Mouse (Mus musculus): ENCODE measurements around the gene Glis1. TPM values are rescaled to one million over a fixed set of nuclear protein-coding genes. Genes with fewer than 3 reads are reported as not detected.

Gene Glis1
- polyA plus RNA-seq, 1 experiment from 2014 or later, result 6.3 TPM

DNA sequence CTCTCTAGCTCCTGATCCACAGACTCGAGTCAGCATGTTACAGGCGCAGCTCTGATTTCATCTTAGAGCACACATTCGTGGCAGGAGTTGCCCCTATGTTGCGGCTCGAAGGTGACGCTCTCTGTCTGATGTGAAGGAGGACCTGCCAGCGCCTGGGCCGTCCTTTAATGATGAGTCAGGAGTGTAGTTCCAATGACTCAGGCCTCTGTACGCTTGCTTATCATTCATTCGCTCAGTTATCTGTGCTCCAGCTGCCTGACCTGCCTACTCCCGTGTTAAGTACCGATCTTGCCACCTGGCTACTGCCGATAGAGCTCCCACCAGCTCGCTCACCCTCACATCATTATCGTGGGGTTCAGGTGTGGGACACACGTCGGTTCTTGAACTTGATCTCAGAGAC is 24.5 kb downstream of the Glis1 start:
- WGBS, result 90% methylated on average over 17 of the region's 17 CpGs
- H3K4me1 ChIP-seq (replicated peaks), result peaks cover 31% of the 10 kb centered on the region
- no peaks in the 10 kb centered on the region for H3K9me3 ChIP-seq
- no peak for DNase-seq (ENCODE audit: low spot score)
- H3K36me3 ChIP-seq, result no peaks in the 10 kb centered on the region
- peaks cover 4% of the 10 kb centered on the region; the same call in 1 of the 2 replicates for H3K27me3 ChIP-seq (ENCODE audit: insufficient read depth, poor library complexity, severe bottlenecking)
- H3K27ac ChIP-seq, result peak overlapping the region; percentile 10; the same call in 1 of the 2 replicates
- H3K4me3 ChIP-seq, result no peak overlapping the region

DNA sequence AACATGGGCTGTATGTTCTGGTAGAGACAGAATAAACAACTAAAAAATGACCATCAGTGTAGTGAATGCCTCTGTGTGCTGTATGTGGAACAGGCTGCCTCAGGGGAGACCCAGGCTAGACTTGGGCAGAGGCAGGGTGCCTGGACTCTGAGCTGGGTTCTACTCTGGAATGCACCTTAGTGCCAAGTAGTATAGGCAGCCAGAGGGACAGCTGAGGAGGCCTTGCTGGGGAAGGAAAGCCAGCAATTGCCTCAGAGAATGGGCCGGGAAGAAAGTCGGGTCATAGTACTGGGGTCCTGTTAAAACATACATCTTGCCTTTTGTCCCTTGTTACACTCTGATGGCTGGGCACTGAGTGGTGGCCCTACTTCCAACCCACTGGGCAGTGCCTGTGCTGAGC is 25.1 kb downstream of the Glis1 start:
- no peak overlapping the region for H3K27ac ChIP-seq

DNA sequence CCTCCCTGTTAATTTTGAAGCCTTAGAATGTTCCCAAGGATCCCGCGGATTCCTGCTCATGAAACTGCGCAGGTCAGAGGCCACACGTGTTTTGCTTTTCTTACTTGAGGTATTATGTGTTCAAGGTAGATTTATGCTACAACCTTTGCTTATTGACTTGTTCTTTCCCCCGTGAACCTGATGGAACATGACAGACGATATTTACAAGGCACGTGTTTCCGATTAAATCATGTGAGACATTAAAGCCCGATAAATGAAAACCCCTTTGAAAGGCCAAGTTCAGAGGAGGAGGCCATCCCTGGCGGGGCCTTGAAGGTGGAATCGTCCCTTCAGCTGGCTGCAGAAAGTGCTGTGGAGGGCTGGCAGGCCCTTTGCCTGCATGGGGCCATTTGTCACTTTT is 26.1 kb downstream of the Glis1 start:
- Histone ChIP-seq H3K9me3 (no peaks in the 10 kb centered on the region), H3K27ac (no peak overlapping the region; the same call in 1 of the 2 replicates), H3K4me1 (replicated peaks) (peaks cover 28% of the 10 kb centered on the region), H3K4me3 (no peak overlapping the region), H3K36me3 (no peaks in the 10 kb centered on the region), H3K27me3 (ENCODE audit: insufficient read depth, poor library complexity, severe bottlenecking) (peaks cover 4% of the 10 kb centered on the region; the same call in 1 of the 2 replicates)
- peak; percentile 42 for DNase-seq (ENCODE audit: low spot score)
- 75% methylated on average over 11 of the region's 11 CpGs for WGBS

More for the DNA sequence above, 25.1 kb downstream of the Glis1 start:
- Histone ChIP-seq H3K4me1 (replicated peaks) (peaks cover 28% of the 10 kb centered on the region), H3K9me3 (no peaks in the 10 kb centered on the region), H3K36me3 (no peaks in the 10 kb centered on the region), H3K4me3 (no peak overlapping the region), H3K27me3 (ENCODE audit: insufficient read depth, poor library complexity, severe bottlenecking) (peaks cover 4% of the 10 kb centered on the region; the same call in 1 of the 2 replicates)
- no peak for DNase-seq (ENCODE audit: low spot score)
- 94% methylated on average over 2 of the region's 2 CpGs for WGBS

DNA sequence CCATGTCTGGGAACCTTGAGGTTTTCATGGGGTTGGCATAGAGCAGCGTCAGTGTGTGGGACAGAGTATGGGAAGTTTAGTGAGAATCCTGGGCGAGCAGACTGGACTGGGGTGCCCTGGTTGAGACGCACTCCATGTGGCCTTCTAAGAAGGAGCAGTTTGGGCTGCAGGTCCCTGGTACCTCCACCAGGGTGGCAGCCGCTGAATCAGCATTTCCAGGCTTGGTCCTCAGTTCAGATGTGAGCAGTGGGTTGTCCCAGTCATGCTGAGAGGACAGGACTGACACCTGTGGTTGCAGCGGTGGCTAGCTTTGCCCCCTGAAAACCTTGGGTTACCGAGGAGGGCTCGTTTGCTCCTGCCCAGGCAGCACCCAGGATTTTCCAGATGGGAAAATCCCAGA is 33.4 kb downstream of the Glis1 start:
- Histone ChIP-seq H3K27ac (peak overlapping the region; percentile 24; the same call in 1 of the 2 replicates), H3K4me1 (replicated peaks) (peaks cover 22% of the 10 kb centered on the region), H3K4me3 (no peak overlapping the region), H3K36me3 (no peaks in the 10 kb centered on the region), H3K27me3 (ENCODE audit: insufficient read depth, poor library complexity, severe bottlenecking) (peaks cover 3% of the 10 kb centered on the region; the same call in 1 of the 2 replicates), H3K9me3 (no peaks in the 10 kb centered on the region)
- 84% methylated on average over 7 of the region's 7 CpGs for WGBS
- no peak for DNase-seq (ENCODE audit: low spot score)

DNA sequence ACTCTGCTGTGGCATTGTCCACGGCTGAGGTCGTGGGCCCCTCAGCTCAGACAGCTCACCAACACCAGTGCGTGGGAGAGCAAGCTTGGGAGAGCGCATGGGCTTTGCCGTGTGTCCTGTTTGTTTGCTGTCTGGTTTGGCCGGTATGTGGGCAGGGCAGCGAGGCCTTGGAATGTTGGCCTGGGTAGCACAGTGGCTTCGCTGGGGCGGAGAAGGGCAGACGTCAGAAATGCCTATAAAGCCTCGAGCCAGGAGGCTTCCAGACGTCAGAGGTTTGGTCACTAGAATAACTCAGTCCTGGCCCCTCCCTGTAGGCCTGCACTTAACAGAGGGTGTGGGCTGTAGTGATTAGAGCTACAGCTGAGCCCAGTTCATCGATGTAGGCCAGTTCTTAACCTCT is 33.9 kb downstream of the Glis1 start:
- Histone ChIP-seq H3K9me3 (no peaks in the 10 kb centered on the region), H3K27me3 (ENCODE audit: insufficient read depth, poor library complexity, severe bottlenecking) (peaks cover 3% of the 10 kb centered on the region; the same call in 1 of the 2 replicates), H3K27ac (0 out of 2 replicates have a peak overlapping the region, but pooled peaks have one; percentile 24), H3K4me1 (replicated peaks) (peaks cover 22% of the 10 kb centered on the region), H3K36me3 (no peaks in the 10 kb centered on the region), H3K4me3 (no peak overlapping the region)
- DNase-seq (ENCODE audit: low spot score), result no peak
- 52% methylated on average over 13 of the region's 13 CpGs for WGBS

DNA sequence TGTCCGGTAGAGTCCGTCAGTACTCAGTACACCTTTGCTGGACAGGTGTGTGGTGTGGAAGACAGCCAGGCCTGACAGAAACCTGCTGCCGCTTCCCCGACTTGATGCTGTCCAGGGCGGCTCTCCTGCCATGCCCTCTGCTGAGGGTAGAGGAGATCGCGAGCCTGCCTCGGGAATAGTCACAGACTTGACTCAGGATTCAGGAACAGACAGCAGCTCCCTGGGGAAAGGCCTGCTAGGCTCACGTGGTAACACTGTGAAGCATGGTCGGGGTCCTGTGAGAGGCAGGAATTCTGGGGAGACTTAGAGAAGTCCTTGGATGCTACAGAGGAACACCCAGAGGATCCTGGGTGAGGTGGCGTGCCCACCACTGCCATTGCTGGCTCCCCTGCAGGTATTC is 34.4 kb downstream of the Glis1 start:
- no peak for DNase-seq (ENCODE audit: low spot score)
- peaks cover 22% of the 10 kb centered on the region for H3K4me1 ChIP-seq (replicated peaks)
- H3K27me3 ChIP-seq (ENCODE audit: insufficient read depth, poor library complexity, severe bottlenecking), result peaks cover 3% of the 10 kb centered on the region; the same call in 1 of the 2 replicates
- no peaks in the 10 kb centered on the region for H3K9me3 ChIP-seq
- no peaks in the 10 kb centered on the region for H3K36me3 ChIP-seq
- H3K4me3 ChIP-seq, result no peak overlapping the region
- 76% methylated on average over 11 of the region's 11 CpGs for WGBS
- H3K27ac ChIP-seq, result no peak overlapping the region

DNA sequence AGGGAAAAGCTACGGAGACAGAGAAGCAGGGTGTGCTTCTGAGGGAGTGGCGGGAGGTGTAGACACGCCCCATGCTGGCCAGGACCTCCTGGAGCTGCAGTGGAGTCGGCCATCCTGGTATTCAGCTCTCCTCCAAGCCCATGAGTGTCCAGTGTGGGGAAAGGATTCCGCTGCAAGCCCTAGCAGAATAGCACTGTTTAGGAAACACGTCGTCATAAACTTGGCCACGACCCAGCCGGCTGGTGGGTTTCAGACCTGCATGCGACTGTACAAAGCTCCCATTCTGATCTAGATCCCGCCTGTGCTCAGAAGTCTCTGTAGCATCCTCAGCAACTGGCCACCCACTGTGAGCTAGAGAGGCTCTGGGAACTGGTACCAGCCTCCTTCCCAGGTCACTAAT is 41.9 kb downstream of the Glis1 start:
- Histone ChIP-seq H3K9me3 (no peaks in the 10 kb centered on the region), H3K27me3 (ENCODE audit: insufficient read depth, poor library complexity, severe bottlenecking) (no peaks in the 10 kb centered on the region), H3K27ac (peak overlapping the region; percentile 53; the same call in 1 of the 2 replicates), H3K4me1 (replicated peaks) (peaks cover 9% of the 10 kb centered on the region; the same call in 1 of the 2 replicates), H3K36me3 (no peaks in the 10 kb centered on the region), H3K4me3 (no peak overlapping the region)
- WGBS, result 67% methylated on average over 11 of the region's 11 CpGs
- DNase-seq (ENCODE audit: low spot score), result no peak

DNA sequence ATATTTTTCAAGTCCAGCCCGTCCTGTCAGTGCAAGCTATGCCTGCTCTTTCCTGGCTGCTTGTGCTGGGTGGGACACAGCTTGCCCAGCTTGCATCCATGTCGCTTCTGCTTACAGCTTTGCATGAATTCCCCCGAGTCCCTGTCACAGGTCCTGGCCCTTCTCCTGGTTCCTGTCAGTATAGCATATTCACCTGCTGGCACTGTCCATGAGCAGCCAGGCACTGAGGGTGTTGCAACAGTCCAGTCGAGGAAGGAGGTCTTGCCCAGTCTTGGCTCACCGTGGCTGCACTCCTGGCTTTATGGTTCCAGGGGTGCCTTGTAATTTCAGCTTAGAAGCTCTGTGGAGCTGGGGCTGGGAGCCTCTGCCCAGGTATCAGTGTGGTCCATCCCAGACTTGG is 44.6 kb downstream of the Glis1 start:
- Histone ChIP-seq H3K9me3 (no peaks in the 10 kb centered on the region), H3K4me3 (no peak overlapping the region), H3K27ac (0 out of 2 replicates have a peak overlapping the region, but pooled peaks have one; percentile 12), H3K4me1 (replicated peaks) (peaks cover 9% of the 10 kb centered on the region; the same call in 1 of the 2 replicates), H3K36me3 (no peaks in the 10 kb centered on the region), H3K27me3 (ENCODE audit: insufficient read depth, poor library complexity, severe bottlenecking) (no peaks in the 10 kb centered on the region)
- DNase-seq (ENCODE audit: low spot score), result no peak
- 80% methylated on average over 5 of the region's 5 CpGs for WGBS

DNA sequence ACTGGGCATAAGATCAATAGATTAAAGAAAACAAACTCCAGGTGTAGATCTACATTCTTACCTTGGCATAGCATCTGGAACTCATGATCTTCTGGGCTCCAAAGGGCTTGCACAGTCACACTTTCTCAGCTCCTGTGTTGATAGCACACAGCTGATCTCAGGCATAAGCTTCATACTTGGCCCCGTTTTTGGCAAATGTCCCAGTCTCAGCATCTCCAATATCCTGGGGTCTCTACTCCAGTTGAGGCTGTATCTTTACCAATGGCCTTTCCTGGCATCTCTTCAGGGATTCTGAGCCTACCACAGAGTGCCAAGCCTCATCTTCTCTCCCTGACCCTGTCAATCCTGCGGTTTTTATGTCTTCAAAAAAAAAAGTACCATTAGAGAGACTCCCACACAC is 48.1 kb downstream of the Glis1 start:
- Histone ChIP-seq H3K9me3 (no peaks in the 10 kb centered on the region), H3K4me1 (replicated peaks) (peaks cover 4% of the 10 kb centered on the region; the same call in 1 of the 2 replicates), H3K27me3 (ENCODE audit: insufficient read depth, poor library complexity, severe bottlenecking) (no peaks in the 10 kb centered on the region), H3K27ac (no peak overlapping the region), H3K36me3 (no peaks in the 10 kb centered on the region), H3K4me3 (no peak overlapping the region)
- DNase-seq (ENCODE audit: low spot score), result no peak
- WGBS, result 90% methylated on average over 2 of the region's 2 CpGs

DNA sequence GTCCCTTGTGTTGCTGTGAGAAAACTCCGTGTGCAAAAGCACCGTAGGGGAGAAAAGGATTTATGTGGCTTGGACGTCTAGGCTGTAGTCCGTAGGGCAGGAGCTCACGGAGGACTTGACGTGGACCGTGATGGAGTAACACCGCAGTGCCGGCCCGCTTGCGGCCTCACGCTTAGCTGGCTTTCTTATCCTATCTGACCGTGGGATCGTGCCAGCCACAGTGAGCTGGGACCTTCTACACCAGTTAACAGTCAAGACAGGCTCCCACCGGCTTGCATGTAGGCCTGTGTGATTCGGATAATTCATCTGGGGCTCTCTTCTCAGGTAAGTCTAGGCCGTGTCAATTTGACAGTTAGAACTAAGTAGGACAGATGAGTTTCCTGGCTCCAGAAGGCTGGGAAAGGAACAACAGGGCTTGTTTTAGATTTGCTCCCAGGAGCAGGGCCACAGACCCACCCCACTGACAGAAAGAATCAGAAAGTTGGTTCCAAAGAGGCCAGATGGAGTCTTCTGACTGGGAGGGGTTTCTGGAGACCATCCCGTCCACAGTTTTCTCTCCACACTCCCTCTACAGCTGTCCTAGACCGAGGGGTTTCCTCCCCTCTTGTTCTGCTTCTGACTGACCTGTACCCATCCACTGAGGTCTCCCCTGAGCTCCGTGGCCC is 49.3 kb downstream of the Glis1 start:
- H3K9me3 ChIP-seq, result no peaks in the 10 kb centered on the region
- H3K27me3 ChIP-seq (ENCODE audit: insufficient read depth, poor library complexity, severe bottlenecking), result no peaks in the 10 kb centered on the region
- H3K27ac ChIP-seq, result no peak overlapping the region
- H3K4me1 ChIP-seq (replicated peaks), result peaks cover 4% of the 10 kb centered on the region; the same call in 1 of the 2 replicates
- 94% methylated on average over 20 of the region's 20 CpGs for WGBS
- no peak for DNase-seq (ENCODE audit: low spot score)
- no peak overlapping the region for H3K4me3 ChIP-seq
- H3K36me3 ChIP-seq, result no peaks in the 10 kb centered on the region

DNA sequence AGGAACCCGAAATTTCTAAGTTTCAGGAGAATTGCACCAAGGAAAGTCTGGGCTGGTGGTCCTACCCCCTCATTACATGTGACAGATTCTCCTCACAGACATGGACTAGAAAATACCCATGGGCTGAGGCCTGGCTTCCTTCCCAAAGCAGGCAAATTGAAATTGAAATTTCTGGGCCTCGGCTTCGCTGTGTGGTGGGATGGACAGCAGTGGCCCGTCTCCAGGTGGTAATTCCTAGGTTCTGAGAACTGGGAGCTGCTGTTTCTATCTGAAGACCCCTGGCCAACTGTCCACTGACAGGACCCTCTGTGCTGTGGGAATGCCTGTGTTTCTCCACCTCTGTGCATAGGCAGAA is 49.8 kb downstream of the Glis1 start:
- Histone ChIP-seq H3K36me3 (no peaks in the 10 kb centered on the region), H3K27me3 (ENCODE audit: insufficient read depth, poor library complexity, severe bottlenecking) (no peaks in the 10 kb centered on the region), H3K27ac (no peak overlapping the region), H3K4me3 (no peak overlapping the region), H3K4me1 (replicated peaks) (peaks cover 4% of the 10 kb centered on the region; the same call in 1 of the 2 replicates), H3K9me3 (no peaks in the 10 kb centered on the region)
- 85% methylated on average over 4 of the region's 4 CpGs for WGBS
- DNase-seq (ENCODE audit: low spot score), result no peak

DNA sequence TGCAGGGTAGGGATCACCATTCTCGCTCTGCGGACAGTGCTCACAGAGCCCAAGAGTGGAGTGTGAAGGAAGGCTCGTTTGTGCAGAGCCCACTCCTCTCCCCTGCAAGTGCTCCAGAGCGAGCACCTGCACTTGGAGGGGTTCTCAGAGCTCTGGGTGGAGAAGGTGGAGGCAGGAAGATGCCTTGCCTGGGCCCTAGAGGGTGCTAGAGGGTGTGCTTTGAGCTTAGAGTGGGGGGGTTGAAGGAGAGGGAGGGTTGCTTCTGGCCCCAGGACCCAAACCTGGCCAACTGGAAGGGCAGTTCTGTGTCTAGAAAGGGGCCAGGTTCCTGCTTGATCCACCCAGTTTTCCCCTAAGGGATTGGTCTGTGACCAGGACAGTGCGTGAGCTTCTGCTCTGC is 51.5 kb downstream of the Glis1 start:
- Histone ChIP-seq H3K9me3 (no peaks in the 10 kb centered on the region), H3K4me1 (replicated peaks) (no peaks in the 10 kb centered on the region), H3K36me3 (no peaks in the 10 kb centered on the region), H3K4me3 (no peak overlapping the region), H3K27ac (no peak overlapping the region), H3K27me3 (ENCODE audit: insufficient read depth, poor library complexity, severe bottlenecking) (0 out of 2 replicates have a peak, but pooled peaks cover 4% of the 10 kb centered on the region)
- DNase-seq (ENCODE audit: low spot score), result no peak
- WGBS, result 67% methylated on average over 5 of the region's 5 CpGs

DNA sequence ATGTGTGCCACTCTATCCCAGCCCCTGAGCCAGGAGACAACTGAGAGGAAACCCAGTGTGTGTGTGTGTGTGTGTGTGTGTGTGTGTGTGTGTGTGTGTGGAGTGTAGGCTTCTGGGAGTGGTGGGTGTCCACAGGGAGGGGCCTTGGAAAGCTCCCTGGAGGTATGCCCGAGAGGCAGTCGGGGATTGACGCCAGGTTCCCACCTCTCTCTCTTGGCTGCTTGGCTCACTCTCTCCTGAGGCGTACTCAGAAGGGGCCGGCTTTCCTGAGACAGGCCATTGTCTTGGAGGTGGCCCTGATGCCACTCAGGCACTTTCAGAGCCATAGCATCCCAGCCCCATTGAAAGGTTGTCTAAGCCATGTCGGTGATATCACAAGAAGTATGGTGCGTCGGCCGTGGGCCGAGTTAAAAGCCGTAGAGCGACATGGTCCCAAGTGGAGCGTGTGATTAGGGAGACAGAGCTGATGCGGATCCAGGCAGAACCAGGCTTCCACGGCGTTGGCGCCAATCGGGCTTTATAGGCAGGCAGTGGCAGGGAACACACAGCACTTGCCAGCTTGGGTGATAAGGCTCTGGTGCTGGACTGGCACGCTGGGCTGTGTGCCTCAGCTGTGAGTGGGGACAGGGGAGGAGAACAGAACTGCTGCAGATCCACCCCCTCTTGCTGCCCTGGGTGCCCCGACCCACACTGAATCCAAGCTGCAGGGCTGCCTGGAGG is 54.9 kb downstream of the Glis1 start:
- 0 out of 2 replicates have a peak, but pooled peaks cover 4% of the 10 kb centered on the region for H3K27me3 ChIP-seq (ENCODE audit: insufficient read depth, poor library complexity, severe bottlenecking)
- H3K36me3 ChIP-seq, result no peaks in the 10 kb centered on the region
- no peaks in the 10 kb centered on the region for H3K9me3 ChIP-seq
- H3K4me1 ChIP-seq (replicated peaks), result no peaks in the 10 kb centered on the region
- 86% methylated on average over 20 of the region's 20 CpGs for WGBS
- no peak for DNase-seq (ENCODE audit: low spot score)
- no peak overlapping the region for H3K4me3 ChIP-seq
- no peak overlapping the region for H3K27ac ChIP-seq

All from hindbrain, embryonic 10.5 days (tissue).